Mouse (Mus musculus) lung, adult 2 months (tissue): Measurements from ENCODE around the gene Slc6a18.

Source experiments
- CTCF ChIP-seq: fragments of 200-500 bp; IDR thresholded peaks from 2 replicates; pipeline ENCODE4 v1.5.1; 2011; ENCODE audit warnings: mild to moderate bottlenecking, low read length, control low read depth; ENCODE audit not compliant: insufficient read depth
- POLR2A ChIP-seq: fragments of 200-500 bp; IDR thresholded peaks from 2 replicates; pipeline ENCODE4 v1.6.1; 2011; ENCODE audit warnings: low read depth, mild to moderate bottlenecking, control low read depth, low read length, borderline replicate concordance; ENCODE audit errors: extremely low read depth

GRCm38 (mm10) chr13:73711803-73712202, 34.0 kb upstream of the Slc6a18 start:
- TF ChIP-seq CTCF, result no peak
- TF ChIP-seq POLR2A, result no peak
